Mouse (Mus musculus) liver, embryonic 14.5 days (tissue): Measurements from ENCODE around the gene Suds3.

ENCODE experiments used
- CTCF ChIP-seq: IDR thresholded peaks from 2 replicates; pipeline ENCODE4 v1.5.1; 2016; ENCODE audit warnings: antibody characterized with exemption, low read depth, control low read depth
- EP300 ChIP-seq: IDR thresholded peaks from 2 replicates; pipeline ENCODE4 v1.6.1; 2016; ENCODE audit warnings: antibody characterized with exemption, low read depth

DNA sequence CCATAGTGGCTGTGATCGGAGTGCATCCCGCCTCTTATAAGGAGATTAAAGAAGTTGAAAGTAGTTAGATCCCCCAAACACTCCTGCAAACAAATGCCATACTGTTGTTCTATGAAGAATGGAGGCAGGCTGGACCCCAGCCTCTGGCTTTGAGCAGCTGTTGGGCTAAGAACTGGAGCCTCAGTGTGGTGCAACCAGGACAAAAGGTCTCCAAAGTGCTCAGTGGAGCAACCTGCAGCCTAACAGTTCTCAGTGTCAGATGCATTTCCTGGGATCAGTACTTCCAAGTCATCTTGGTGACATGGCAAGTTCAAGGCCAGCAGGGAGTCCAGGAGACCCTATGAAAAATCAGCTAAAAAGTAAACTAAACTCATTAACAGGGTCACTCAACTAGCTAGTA lies 49.0 kb upstream of the Suds3 start:
- no peak for TF ChIP-seq CTCF
- TF ChIP-seq EP300 = no peak
